Mouse (Mus musculus) neural tube, embryonic 15.5 days (tissue): ENCODE measurements around the gene Fam228a. TPM values are rescaled to one million over a fixed set of nuclear protein-coding genes. Genes with fewer than 3 reads are reported as not detected.

Experiments used
- ATAC-seq: fragments of 200-750 bp; cut with Nextera tagmentation; 2 replicates; pipeline ENCODE4 v1.8.0; 2017; ENCODE audit warnings: mild to moderate bottlenecking, moderate TSS enrichment, moderate library complexity; ENCODE audit not compliant: low FRiP score
- H3K27ac ChIP-seq: fragments of 300-500 bp; sonication (generic); replicated peaks from 2 replicates; pipeline ENCODE4 v1.5.1; 2015; ENCODE audit warnings: mild to moderate bottlenecking, inconsistent platforms
- H3K27me3 ChIP-seq: fragments of 300-500 bp; sonication (generic); replicated peaks from 2 replicates; pipeline ENCODE4 v1.6.1; 2015; ENCODE audit warnings: inconsistent platforms
- H3K36me3 ChIP-seq: fragments of 300-500 bp; sonication (generic); 2 replicates; pipeline ENCODE4 v1.6.1; 2015; ENCODE audit warnings: inconsistent platforms
- H3K4me1 ChIP-seq: fragments of 300-500 bp; sonication (generic); 2 replicates; pipeline ENCODE4 v1.6.1; 2015; ENCODE audit warnings: inconsistent platforms
- H3K4me2 ChIP-seq: fragments of 300-500 bp; sonication (generic); 2 replicates; pipeline ENCODE4 v1.6.1; 2015; ENCODE audit warnings: inconsistent platforms, mild to moderate bottlenecking, moderate library complexity
- H3K4me3 ChIP-seq: fragments of 300-500 bp; sonication (generic); replicated peaks from 2 replicates; pipeline ENCODE4 v1.5.1; 2015; ENCODE audit warnings: mild to moderate bottlenecking, inconsistent platforms
- H3K9ac ChIP-seq: fragments of 300-500 bp; sonication (generic); replicated peaks from 2 replicates; pipeline ENCODE4 v1.6.1; 2015; ENCODE audit warnings: mild to moderate bottlenecking, inconsistent platforms
- H3K9me3 ChIP-seq: fragments of 300-500 bp; sonication (generic); replicated peaks from 2 replicates; pipeline ENCODE4 v1.6.1; 2016; ENCODE audit warnings: inconsistent platforms
- WGBS: fragments of 180-500 bp; shearing (Covaris S2); methylation state at CpG from one replicate; pipeline ENCODE4 v1.1.7; 2015; ENCODE audit warnings: mixed read lengths; 5-methylcytosine and 5-hydroxymethylcytosine counted together
- polyA plus RNA-seq: library from polyadenylated mRNA; unstranded; fragments of >200 nt; fragmentation: Nextera tagmentation; extraction: Ambion mirVana; gene quantifications from 2 replicates; pipeline ENCODE4 v1.2.1, GENCODE M21; 2015

Gene Fam228a
- polyA plus RNA-seq, 1 experiment from 2014 or later: 1.3 TPM

DNA sequence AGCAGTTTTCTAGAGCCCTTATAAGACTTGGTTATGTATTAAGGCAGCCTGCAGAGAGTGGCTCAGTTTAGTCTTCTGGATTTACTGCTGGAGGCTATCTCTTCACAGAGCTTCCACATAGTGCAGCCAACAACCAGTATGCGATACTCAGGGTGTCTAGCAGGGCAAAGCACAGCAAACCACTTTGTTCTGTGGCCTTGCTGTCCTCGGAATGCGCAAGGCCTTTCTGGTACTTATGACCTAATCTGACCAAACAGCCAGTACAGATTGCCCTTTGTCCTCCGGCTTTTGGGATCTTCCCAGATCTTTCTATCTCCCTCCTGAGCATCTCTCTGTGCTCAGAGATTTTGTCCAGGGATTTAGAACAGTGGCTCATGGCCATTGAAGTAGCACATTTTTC, 52.8 kb downstream of the Fam228a start:
- H3K36me3 ChIP-seq: no peaks in the 10 kb centered on the region
- H3K4me3 ChIP-seq: no peak overlapping the region
- no peak overlapping the region for H3K27ac ChIP-seq
- no peak for ATAC-seq
- H3K27me3 ChIP-seq: no peaks in the 10 kb centered on the region
- H3K4me2 ChIP-seq: no peak overlapping the region
- no peaks in the 10 kb centered on the region for H3K9me3 ChIP-seq
- H3K4me1 ChIP-seq: no peaks in the 10 kb centered on the region
- no peak overlapping the region for H3K9ac ChIP-seq
- WGBS: 84% methylated on average over 4 of the region's 4 CpGs

DNA sequence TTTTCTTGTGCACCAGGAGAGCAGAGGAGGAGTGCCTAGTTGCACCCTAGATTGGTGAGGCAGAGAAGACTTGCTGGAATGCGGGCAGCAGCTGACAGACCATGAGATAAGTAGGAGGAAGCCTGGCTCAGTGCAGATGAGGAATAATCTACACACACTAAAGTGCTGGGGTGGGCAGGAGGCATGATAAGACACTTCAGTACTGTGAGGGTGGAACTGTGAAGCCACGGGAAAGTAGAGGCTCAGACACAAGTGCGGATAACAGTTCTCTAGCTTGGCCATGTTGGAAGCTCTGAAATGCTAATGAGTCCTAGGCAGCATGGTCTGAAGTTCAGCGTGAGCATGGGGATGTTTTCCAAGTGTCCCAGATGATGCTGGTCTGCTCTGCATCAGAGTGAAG, 58.3 kb downstream of the Fam228a start:
- H3K36me3 ChIP-seq: peaks cover 13% of the 10 kb centered on the region; the same call in 1 of the 2 replicates
- no peak for ATAC-seq
- no peak overlapping the region for H3K9ac ChIP-seq
- 81% methylated on average over 4 of the region's 4 CpGs for WGBS
- no peaks in the 10 kb centered on the region for H3K27me3 ChIP-seq
- H3K4me1 ChIP-seq: no peaks in the 10 kb centered on the region
- H3K27ac ChIP-seq: no peak overlapping the region
- no peaks in the 10 kb centered on the region for H3K9me3 ChIP-seq
- H3K4me3 ChIP-seq: no peak overlapping the region
- H3K4me2 ChIP-seq: no peak overlapping the region

DNA sequence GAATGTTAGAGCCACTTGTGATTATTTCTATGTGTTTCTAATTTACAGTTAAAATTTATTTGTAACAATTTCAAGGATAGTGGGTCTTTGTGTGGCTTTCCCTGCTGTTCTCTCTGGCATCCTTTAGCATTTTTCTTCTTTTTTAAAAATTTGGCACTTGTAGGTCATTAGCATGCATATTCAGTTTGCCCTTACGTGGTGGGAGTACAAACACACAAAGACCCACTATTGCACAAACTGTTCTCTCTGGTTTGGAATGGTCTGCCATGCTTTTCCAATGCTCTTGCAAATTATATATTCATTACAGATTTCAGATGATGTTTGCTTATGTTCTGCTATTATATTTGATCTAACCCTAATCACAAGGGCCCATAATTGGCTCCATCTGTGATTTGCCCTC, 61.9 kb downstream of the Fam228a start:
- 74% methylated on average over 1 of the region's 1 CpGs for WGBS
- H3K36me3 ChIP-seq: peaks cover 38% of the 10 kb centered on the region
- no peak overlapping the region for H3K4me3 ChIP-seq
- no peak overlapping the region for H3K27ac ChIP-seq
- H3K9ac ChIP-seq: no peak overlapping the region
- H3K4me1 ChIP-seq: no peaks in the 10 kb centered on the region
- H3K27me3 ChIP-seq: no peaks in the 10 kb centered on the region
- no peak for ATAC-seq
- H3K9me3 ChIP-seq: no peaks in the 10 kb centered on the region
- H3K4me2 ChIP-seq: no peak overlapping the region

DNA sequence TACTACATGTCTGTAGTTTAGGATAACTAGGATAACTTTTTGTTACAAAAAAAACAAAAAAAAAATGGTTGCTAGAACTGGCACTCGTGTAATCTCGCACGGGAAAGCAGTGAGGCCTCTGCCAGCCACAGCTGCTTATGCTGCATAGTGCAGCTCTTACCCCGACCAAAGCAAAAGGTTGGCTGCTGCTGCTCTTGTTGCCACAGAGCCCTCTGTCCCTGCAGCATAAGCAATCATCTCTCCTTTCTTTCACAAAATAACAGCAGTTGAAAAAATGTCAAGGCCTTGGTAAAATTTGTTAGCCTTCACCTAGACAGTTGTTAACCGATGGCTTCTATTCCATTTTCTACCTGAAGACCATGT, 72.6 kb downstream of the Fam228a start:
- H3K9ac ChIP-seq: no peak overlapping the region
- 82% methylated on average over 5 of the region's 5 CpGs for WGBS
- peaks cover 43% of the 10 kb centered on the region for H3K36me3 ChIP-seq
- no peaks in the 10 kb centered on the region for H3K27me3 ChIP-seq
- no peaks in the 10 kb centered on the region for H3K9me3 ChIP-seq
- H3K27ac ChIP-seq: no peak overlapping the region
- ATAC-seq: no peak
- H3K4me3 ChIP-seq: no peak overlapping the region
- no peak overlapping the region for H3K4me2 ChIP-seq
- no peaks in the 10 kb centered on the region for H3K4me1 ChIP-seq

DNA sequence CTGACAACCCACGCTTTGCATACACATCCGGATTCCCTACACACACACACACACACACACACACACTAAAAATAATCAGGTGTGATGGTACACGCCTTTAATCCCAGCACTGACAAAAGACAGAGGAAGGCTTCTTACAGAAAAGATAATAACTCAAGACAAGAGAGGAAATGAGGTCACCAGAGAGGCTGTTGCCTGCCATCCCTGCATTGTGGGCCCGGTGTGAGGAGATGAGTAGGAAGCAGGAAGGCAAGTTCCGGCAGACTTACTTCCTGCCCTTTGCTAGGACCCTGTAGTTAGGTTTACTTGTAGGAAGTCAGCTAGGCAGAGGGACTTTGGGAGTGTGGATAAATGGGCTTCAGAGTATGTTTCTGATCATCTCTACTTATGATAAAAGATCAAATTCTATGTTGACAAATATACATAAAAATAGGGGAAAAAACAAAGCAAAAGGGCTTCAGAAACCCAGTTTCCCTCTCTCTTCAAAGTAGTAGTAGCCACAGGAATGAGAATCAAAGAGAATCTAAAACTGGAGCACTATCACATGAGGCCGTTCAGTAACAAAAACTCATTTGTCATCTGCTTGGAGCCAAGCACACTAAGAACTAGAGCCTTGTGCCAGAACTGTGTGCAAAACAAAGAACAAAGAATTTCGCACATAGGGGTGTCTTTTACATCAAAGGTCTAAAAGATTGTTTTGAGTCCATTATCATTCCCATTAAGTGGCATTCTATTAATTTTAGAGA, 73.1 kb downstream of the Fam228a start:
- H3K4me3 ChIP-seq: no peak overlapping the region
- H3K36me3 ChIP-seq: peaks cover 40% of the 10 kb centered on the region
- no peaks in the 10 kb centered on the region for H3K4me1 ChIP-seq
- no peak for ATAC-seq
- no peaks in the 10 kb centered on the region for H3K27me3 ChIP-seq
- H3K4me2 ChIP-seq: no peak overlapping the region
- no peak overlapping the region for H3K9ac ChIP-seq
- 88% methylated on average over 7 of the region's 7 CpGs for WGBS
- no peak overlapping the region for H3K27ac ChIP-seq
- H3K9me3 ChIP-seq: no peaks in the 10 kb centered on the region

Other genes with a start within 250 kb of the Fam228a start
- 22.4 and 25.1 TPM in 2 replicates for gene Itsn2, start 145.8 kb downstream of the Fam228a start, polyA plus RNA-seq
- not detected in 2 replicates for gene Gm3625, start 145.5 kb downstream of the Fam228a start, polyA plus RNA-seq
- 12.0 and 13.3 TPM in 2 replicates for gene Pfn4, start 30.6 kb upstream of the Fam228a start, polyA plus RNA-seq
- 6.1 and 7.7 TPM in 2 replicates for gene Fam228b, start 30.8 kb upstream of the Fam228a start, polyA plus RNA-seq
- gene Sf3b6, start 79.1 kb upstream of the Fam228a start, polyA plus RNA-seq: 181 and 200 TPM in 2 replicates
- gene Fkbp1b, start 103.2 kb upstream of the Fam228a start, polyA plus RNA-seq: 77.9 and 98.3 TPM in 2 replicates
- 15.2 and 15.7 TPM in 2 replicates for gene Wdcp, start 104.9 kb upstream of the Fam228a start, polyA plus RNA-seq
- gene Mfsd2b, start 135.9 kb upstream of the Fam228a start, polyA plus RNA-seq: 1.9 and 2.2 TPM in 2 replicates
- gene Ubxn2a, start 169.3 kb upstream of the Fam228a start, polyA plus RNA-seq: 45.4 and 51.6 TPM in 2 replicates
- 8.3 and 8.5 TPM in 2 replicates for gene Atad2b, start 178.9 kb upstream of the Fam228a start, polyA plus RNA-seq